Mouse (Mus musculus): ENCODE data around the gene Smo.
A peak's percentile ranks its signal among the peaks of the same experiment; 100 is the strongest.
"Not testable (repeated sequence)": the region's sequence is repeated elsewhere in the genome, so short reads cannot be mapped to it uniquely, and the experiment has no call there.

The Smo gene

DNA sequence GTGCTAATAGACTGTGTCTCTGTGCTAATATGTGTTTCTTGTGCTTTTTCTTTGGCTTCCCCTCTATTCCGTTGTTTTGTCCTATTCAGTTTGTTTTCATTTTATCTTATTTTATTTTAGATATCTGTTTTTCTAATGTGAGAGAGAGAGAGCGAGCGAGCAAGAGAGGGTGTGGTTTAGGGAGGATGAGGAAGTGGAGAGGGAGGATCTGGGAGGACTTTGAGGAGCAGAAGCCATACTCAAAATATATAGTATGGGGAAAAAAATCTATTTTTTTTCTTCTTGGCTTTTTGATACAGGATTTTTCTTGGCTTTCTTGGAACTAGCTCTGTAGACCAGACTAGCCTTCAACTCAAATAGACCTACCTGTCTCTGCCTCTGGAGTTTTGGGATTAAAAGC, 7.3 kb upstream of the Smo start:
- no peak for DNase-seq (ENCODE audit: low spot score)

DNA sequence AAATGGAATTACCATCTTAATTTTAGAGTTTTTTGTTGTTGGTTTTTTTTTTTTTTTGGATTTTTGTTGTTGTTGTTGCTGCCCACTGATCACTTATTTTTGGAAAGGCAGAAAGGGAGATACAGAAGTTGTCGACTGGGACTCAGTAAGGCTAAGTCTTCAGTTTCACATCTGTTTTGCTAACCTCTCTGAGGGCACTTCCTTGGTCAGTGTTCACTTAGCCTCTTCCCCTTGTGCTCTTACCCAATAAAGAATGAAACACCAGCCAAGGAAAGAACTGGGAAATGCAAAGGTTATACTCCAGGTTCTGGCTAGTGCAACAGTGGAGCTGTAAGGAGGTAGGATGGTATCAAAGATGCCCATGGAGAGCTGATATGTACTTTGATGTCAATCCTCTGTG, 5.8 kb upstream of the Smo start:
- DNase-seq (ENCODE audit: low spot score): no peak

DNA sequence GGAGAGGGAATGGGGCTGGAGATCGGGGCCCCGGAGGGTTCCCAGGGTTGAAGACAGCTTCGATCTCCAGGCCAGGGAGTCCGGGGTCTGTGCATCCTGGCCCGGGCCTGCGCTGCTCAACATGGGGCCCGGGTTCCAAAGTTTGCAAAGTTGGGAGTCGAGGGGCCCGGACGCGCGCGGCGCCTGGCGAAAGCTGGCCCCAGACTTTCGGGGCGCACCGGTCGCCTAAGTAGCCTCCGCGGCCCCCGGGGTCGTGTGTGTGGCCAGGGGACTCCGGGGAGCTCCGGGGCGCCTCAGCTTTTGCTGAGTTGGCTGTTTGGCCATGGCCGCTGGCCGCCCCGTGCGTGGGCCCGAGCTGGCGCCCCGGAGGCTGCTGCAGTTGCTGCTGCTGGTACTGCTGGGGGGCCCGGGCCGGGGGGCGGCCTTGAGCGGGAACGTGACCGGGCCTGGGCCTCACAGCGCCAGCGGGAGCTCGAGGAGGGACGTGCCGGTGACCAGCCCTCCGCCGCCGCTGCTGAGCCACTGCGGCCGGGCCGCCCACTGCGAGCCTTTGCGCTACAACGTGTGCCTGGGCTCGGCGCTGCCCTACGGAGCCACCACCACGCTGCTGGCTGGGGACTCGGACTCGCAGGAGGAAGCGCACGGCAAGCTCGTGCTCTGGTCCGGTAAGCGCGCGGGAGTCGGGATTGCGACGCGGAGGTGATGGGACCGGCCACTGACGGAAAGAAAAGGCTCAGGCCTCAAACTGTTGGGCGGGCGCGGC, 567 bp downstream of the Smo start:
- DNase-seq (ENCODE audit: low spot score): no peak

DNA sequence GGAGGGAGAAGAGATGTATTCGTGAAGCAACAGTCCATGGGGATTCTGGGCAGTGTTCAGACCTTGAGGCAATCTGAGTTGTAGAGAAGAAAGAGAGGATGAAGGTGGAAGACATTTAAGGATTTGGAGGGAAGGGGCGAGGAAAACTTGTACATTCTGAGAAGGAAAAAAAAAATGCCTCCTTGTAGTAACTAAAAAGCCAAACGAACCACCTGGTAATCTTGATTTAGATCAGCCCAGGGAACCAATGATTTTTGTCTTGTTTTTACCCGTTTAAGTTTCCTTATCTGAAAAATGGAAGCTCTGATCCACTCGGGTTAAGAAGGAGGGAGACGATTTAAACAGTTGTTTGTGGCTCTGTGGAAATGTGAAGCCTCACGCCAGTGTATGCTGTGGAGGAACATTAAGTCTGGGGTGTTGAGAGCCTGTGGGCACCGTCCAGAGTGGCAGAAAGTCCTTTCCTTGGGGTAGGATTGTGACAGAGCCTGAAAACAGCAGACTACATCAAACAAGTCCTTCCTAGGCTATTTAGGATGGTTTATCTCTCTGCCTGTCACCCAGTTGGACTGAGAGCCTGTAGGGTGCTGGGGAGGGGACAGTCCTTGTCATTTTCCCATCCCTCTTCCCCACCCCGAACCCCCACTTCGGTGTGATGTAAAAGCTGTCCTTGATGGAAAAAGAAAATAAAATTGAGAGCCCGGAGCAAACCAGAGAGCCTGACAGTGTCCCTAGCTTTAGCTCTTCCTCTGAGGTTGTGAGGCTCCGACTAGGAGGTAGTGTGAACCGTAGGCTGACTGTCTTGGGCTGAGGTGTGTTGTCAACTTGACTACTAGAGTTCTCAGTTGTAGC, 1.5 kb downstream of the Smo start:
- no peak for DNase-seq (ENCODE audit: low spot score)

DNA sequence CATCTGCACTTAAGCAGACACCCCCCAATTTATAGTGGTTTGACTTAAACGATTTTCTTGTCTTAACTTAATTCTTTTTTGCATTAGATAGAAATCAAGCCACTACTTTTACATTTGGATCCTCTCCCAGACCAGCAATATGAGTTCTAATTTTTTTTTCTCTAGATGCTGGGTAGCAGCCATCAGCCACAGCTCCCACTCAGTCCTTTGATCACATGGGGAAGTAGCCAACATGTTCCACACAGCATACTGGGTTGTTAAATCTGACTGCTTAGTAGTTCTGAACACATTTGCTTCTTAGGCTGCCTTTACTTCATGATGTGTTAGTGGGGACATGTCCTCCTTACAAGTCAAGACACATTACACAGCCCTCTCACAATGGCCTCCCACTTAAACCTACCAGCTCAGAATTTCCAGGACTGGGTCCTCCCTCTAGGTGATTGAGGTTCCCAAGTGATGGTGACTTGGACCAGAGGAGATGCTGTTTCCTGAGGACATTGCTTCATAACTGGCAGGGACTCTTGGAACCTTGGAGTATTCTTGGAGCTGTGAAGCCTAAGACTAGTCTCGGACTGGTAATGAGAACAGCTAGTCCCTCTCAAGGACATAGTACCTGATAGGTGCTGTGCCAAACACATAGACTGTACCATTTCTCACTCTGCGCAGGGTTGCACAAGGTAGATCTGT, 16.3 kb downstream of the Smo start:
- no peak for DNase-seq (ENCODE audit: low spot score)

DNA sequence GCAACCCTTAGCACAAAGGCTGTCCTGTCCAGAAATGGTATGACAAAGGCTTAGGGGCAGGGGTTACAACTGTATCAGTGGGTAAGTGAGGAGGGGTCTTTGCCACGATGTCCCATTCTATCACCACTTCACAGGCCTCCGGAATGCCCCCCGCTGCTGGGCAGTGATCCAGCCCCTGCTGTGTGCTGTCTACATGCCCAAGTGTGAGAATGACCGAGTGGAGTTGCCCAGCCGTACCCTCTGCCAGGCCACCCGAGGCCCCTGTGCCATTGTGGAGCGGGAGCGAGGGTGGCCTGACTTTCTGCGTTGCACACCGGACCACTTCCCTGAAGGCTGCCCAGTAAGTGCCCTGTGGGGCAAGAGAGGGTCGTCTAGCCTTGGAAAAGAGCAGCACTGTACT, 18.0 kb downstream of the Smo start:
- no peak for DNase-seq (ENCODE audit: low spot score)

DNA sequence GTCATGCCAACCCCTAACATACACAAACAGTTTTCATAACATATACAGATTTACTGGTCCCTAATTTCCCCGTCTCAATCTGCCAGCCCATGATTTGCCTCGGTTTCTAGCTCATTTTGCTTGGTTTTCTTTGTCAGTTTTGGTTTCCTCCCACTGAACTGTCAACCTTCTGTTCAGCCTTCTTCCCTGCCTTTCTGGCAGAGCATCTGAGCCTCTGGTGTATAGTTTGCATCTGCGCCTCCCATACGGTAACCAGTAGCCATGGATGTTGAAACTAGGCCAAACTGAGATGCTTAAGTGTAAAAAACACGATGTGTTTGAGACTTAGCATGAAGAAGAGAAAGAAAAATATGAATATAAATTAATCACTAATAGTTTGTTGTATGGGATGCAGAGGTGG, 20.7 kb downstream of the Smo start:
- no peak for DNase-seq (ENCODE audit: low spot score)

DNA sequence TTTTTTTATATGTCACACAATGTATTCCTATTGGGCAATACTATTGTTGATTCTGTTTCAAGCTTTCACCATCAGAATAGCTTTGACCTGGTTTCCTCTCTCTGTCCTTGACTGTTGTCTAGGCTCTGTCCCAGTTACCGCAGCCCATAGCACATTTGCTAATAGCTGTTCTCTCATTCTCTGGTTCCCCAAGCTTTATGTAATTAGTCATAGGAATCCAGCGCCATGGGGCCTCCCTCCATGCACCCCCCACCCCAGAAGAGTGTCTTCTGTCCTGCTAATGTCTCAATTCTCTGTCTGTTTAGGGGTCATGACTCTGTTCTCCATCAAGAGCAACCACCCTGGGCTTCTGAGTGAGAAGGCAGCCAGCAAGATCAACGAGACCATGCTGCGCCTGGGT, 21.2 kb downstream of the Smo start:
- no peak for DNase-seq (ENCODE audit: low spot score)

DNA sequence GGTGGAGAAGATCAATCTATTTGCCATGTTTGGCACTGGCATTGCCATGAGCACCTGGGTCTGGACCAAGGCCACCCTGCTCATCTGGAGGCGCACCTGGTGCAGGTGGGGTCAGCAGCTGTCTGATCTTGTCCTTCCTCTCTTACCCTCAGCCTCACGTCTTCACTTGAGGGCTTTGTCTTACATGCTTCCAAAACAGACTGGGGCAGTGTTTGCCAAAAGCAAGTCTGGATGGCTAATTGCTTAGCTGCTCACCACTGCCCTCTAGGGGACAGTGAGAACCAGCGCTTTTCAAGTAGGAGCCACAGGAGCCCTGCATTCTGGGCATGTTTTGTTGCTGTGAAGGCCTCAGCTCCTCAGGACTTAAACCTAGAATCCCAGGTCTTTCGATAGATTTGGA, 23.1 kb downstream of the Smo start:
- no peak for DNase-seq (ENCODE audit: low spot score)

DNA sequence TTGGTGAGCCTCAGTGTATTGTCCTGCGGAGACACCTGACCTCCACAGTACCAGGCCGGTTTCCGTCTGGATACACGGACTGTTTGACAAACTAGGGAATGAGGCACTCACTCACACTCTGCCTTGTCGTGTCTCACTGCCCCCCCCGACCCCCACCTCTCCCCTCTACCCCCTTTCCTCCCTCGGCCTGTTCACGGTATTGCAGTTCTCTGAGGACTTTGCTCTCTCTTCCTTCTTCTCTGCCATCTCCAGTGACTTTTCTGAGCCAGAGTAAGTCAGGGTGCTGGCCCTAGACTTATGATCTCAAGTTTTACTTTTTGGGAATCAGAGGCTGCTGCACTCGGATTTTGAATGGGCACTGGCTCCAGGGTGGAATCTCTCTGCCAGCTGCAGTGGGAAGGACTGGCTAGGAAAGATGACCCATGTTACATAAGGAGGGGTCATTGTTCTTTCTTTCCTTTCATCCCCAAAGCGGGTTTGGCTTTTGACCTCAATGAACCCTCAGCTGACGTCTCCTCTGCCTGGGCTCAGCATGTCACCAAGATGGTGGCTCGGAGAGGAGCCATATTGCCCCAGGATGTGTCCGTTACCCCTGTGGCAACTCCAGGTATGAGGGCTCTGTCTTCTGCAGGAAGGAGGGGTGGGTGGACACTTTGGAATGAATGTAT, 23.8 kb downstream of the Smo start:
- no peak for DNase-seq (ENCODE audit: low spot score)

DNA sequence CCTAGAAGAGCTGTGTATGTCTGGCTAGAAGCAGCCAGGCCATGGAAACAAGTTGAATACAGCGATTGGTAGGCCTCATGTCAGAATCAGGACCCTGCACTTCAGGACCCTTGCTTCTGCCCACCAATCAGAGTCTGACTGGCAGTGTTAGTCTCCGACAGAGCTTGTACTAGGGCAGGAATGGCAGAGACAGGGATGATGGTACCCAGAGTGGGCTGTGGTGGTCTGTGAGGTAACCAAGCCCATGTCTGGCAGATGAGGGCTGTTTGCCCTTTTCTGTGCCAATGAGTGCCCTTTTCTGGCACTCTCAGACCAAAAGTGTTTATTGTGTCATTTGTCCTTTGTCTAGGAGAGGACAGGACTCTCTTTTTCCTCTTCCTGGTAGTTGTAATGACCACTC, 25.1 kb downstream of the Smo start:
- not testable (repeated sequence) for DNase-seq (ENCODE audit: low spot score)

DNA sequence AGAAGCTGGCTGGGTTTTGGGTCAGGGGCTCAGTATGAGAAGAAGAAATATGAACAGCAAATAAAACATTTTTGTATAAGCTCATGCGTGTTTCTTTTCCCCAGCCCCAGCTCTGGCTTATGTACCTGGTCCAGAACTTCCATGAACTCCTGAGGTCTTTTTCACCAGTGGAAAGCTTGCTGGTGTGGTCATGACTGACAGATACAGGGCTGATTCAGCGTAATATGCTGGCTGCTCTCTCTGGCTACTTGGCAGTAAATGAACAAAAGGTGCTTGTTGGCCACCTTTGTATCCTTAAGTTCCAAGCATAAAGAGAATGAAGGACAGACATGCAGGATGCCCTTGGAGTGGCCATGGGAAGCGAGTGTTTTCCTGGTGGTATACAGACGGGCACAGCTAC, 26.0 kb downstream of the Smo start:
- no peak for DNase-seq (ENCODE audit: low spot score)

DNA sequence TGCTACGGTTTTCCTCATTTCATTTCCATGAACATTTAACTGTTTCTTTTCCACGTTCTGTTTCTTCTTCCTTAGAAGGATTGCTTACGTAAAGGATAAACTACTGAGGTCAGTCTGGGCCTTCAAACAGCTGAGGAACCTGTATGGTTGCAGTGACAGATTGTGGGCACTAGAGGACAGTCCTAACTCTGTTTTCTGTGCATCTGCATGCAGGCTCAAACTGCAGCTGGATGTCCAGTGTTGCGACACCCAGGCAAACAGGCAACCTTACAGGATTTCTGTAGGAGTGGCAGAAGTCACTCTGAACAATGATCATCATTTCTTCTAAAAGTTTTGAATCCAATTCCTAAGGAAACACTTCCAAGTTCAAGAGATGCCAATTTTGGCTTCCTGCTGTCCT, 27.2 kb downstream of the Smo start:
- no peak for DNase-seq (ENCODE audit: low spot score)

DNA sequence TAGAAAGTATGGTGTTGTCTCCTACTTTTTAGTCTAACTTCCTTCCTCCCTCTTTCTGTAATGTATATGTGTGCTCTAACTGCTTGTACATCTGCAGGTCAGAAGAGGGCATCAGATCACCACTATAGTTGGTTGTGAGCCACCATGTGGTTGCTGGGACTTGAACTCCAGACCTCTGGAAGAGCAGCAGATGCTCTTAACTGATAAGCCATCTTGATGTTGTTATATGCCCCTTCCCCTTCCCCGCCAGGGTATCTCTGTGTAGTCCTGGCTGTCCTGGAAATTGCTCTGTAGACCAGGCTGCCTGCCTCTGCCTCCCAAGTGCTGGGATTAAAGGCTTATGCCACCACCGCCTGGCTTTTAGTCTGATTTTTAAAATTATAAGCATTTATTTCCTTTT, 31.6 kb downstream of the Smo start:
- DNase-seq (ENCODE audit: low spot score): no peak

DNA sequence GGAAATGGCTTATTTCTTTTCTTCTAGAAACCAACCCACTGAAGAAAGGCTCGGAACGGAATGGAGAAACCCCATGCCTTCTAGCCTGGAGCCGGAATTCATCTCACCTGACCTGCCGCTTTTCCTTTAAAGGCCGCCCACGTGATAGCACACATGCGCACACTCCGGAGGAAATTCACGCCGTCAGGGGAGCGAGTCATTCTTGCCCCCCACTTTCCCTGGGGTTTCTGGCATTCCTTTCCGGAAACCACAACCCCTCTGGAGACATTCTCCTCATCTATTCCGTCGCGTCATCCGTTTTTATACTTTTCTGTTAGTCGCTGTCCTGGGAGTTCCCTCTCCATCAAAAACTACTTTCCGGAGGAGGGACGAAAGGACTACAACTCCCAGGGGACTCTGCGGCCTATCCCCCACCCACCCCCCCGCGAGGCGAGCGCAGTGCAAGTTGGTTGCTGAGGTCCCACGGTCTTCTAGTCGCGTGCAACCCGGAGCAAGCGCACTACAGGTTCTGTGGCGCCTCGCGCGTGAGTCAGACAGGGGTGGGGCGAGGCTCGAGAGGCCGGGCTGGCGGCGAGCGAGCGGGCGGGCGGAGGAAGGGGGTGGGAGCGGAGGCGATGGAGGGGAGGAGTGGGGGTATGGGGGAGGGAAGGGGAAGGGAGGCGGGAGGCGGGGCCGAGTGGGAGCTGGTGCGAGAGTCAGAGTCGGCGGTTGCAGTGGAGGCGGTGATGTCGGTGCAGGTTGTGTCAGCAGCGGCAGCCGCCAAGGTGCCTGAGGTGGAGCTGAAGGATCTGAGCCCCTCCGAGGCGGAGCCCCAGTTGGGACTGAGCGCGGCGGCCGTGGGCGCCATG, 32.7 kb downstream of the Smo start, which contains the start of gene Ahcyl2:
Gene Ahcyl2, plus strand, starts transcription at position 199 of the 848 bp plus-strand sequence.
- DNase-seq (ENCODE audit: low spot score): peak; percentile 77

DNA sequence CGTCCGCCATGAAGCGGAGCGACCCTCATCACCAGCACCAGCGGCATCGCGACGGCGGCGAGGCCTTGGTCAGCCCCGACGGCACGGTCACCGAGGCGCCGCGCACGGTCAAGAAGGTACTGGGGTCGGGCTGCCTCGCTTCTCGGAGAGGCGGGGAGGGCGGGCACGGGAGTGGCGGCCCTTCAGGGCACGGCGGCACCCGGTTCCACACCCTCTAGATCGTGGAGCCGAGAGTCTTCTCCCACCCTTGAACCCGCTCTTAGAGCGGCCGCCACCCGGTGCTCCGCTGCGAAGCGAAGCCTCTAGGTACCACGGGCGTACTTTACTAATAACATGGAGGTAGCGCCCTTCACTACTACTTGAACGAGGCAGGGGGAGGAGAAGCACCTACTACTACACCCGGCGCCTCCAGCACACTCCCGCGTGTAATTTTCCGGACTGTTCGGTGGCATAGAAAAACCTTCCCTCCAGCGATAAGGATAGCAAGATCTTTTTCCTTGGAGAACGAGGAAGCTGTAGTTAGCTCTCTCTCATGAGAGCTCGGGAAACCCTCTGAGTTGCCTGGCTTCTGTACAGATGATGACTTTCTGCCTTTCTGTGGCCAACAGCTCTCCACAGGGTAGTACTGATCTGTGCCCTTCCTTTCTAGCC, 33.6 kb downstream of the Smo start:
- DNase-seq (ENCODE audit: low spot score): no peak

DNA sequence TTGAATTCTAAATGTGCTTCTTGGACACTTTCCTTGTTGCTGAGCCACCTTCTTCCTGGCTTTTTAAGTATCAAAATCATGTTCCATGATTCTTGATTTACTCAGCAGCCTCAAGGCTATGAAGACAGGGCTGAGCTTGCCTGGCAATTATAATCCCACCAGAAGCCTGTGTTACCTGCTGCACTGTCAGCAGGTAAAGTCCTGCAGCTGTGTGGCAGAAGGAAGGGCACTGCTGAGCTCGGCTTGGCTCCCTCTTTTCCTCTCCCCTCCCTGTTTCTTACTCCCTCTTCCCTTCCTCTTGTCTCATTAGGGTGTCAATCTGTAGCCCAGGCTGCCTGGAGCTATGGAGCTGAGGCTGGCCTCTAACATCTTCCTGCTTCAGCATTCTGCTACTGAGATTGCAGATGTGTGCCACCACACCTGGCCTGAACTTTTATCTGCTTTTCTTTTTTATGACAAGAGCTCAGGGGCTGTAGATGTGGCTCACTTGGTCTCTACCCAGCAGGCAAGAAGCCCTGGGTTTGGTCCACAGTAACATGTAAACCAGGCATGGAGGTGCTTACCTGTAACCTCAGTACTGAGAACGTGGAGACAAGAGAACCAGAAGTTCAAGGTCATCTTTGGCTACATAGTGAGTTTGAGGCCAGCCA, 35.5 kb downstream of the Smo start:
- no peak for DNase-seq (ENCODE audit: low spot score)

DNA sequence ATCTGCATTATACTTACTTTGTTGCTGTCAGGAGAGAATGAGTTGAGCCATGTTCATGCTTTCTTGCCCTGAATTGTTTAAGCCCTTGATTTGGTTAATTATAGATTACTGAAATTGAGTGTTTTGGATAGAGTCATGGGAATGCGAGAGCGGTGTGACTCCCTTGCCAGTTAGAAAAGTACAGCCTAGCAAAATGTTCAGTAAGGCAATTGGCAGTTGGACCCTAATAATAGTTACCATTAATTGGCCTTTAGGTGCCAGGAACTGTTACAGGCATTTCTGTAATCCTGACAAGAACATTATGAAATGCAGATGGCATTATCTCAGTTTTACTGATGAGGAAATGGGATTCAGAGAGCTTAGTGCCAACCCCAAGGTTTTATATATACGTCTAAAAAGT, 36.9 kb downstream of the Smo start:
- DNase-seq (ENCODE audit: low spot score): no peak

DNA sequence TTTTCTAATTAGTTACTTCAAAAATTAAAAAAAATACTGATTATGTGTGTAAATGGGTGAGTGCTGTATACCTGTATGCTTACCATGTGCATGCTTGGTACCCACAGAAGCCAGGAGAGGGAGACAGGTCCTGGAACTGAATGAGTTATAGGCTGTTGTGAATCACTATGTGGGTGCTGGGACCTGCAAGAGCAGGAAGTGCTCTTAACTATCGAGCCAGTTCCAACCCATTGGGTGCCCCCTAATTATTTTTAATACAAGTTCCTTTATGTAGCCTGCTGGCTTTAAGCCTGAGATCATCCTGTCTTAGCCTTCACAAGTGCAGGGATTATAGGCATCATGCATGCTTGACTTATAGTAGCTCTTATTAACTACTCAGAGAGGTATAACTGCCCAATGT, 38.9 kb downstream of the Smo start:
- no peak for DNase-seq (ENCODE audit: low spot score)

DNA sequence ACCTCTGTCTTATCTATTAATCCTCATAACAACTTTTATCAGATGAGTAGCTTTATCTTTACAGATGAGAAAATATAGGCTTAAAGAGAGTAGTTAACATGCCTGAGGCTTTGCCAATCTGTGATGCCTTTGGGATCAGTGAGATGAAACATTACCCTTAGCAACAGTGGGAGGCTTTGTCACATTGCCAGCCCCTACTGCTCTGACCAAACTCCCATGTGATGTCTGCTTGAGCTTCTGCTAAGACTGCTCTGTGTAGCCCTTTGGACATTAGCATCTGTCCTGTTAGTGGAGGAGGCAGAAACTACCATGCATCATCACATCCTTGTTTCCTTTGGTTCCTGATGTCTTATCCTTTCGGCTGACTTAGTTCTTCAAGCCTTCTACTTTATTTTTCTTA, 40.3 kb downstream of the Smo start:
- DNase-seq (ENCODE audit: low spot score): no peak

All from ovary, postnatal 10 days (tissue).